Mouse (Mus musculus) adrenal gland, postnatal 10 days (tissue): ENCODE data around the gene Miga1. TPM values are rescaled to one million over a fixed set of nuclear protein-coding genes. Genes with fewer than 3 reads are reported as not detected.
A peak's percentile ranks its signal among the peaks of the same experiment; 100 is the strongest.

Experiments
- DNase-seq: peaks from one replicate; pipeline ENCODE4 v3.0.0; 2021; ENCODE audit warnings: mixed read lengths
- long read RNA-seq, 2 experiments: library from polyadenylated mRNA; stranded (forward); transcript quantifications; one replicate each; pipeline ENCODE4 v2.0.0; 2021
- total RNA-seq, 2 experiments: library from RNA; stranded (reverse); gene quantifications; 2 replicates each; pipeline ENCODE4 v1.2.3; 2021

Gene Miga1
- 10 to 100 TPM; 11.3 to 11.8 TPM for total RNA-seq
- long read RNA-seq, experiment 1, full-length matches to known transcripts = 4 of 5 reads
- long read RNA-seq, experiment 1, partial matches to known transcripts = 1 of 5 reads
- long read RNA-seq, experiment 1, other reads (novel, unspliced or antisense) = 0 of 5 reads
- long read RNA-seq, experiment 2, full-length matches to known transcripts = 5 of 8 reads
- long read RNA-seq, experiment 2, partial matches to known transcripts = 1 of 8 reads
- long read RNA-seq, experiment 2, other reads (novel, unspliced or antisense) = 2 of 8 reads

GRCm38 (mm10) chr3:152339862-152340557 lies at the start of gene Miga1:
TSS of gene Miga1 (minus strand) at chr3:152340407.
- DNase-seq = peak; percentile 79

- DNase-seq = no peak
Measured at GRCm38 (mm10) chr3:152384106-152384505, 43.9 kb upstream of the Miga1 start.

- DNase-seq = no peak
Measured at GRCm38 (mm10) chr3:152376063-152376462, 35.9 kb upstream of the Miga1 start.

- DNase-seq = no peak
Measured at GRCm38 (mm10) chr3:152364181-152364580, 24.0 kb upstream of the Miga1 start.

GRCm38 (mm10) chr3:152359151-152359550 lies 18.9 kb upstream of the Miga1 start:
- no peak for DNase-seq

- DNase-seq = no peak
Measured at GRCm38 (mm10) chr3:152356751-152357150, 16.5 kb upstream of the Miga1 start.

- DNase-seq = peak; percentile 38
Measured at GRCm38 (mm10) chr3:152355361-152355760, 15.2 kb upstream of the Miga1 start.

GRCm38 (mm10) chr3:152353434-152354177 lies 13.4 kb upstream of the Miga1 start:
- no peak for DNase-seq

GRCm38 (mm10) chr3:152352289-152352688 lies 12.1 kb upstream of the Miga1 start:
- no peak for DNase-seq

- DNase-seq = peak; percentile 7
Measured at GRCm38 (mm10) chr3:152350966-152351365, 10.8 kb upstream of the Miga1 start.

- DNase-seq = no peak
Measured at GRCm38 (mm10) chr3:152350431-152350830, 10.2 kb upstream of the Miga1 start.

- peak; percentile 47 for DNase-seq
Measured at GRCm38 (mm10) chr3:152348011-152348830, 8.0 kb upstream of the Miga1 start.

- DNase-seq = no peak
Measured at GRCm38 (mm10) chr3:152347227-152347626, 7.0 kb upstream of the Miga1 start.

GRCm38 (mm10) chr3:152346633-152347141 lies 6.5 kb upstream of the Miga1 start:
- DNase-seq = peak; percentile 68

- DNase-seq = peak; percentile 99
Measured at GRCm38 (mm10) chr3:152345732-152346632, 5.8 kb upstream of the Miga1 start, which contains the start of gene Usp33. TSS of gene Usp33 (plus strand) at chr3:152346478.

- no peak for DNase-seq
Measured at GRCm38 (mm10) chr3:152342961-152343517, 2.8 kb upstream of the Miga1 start.

GRCm38 (mm10) chr3:152336085-152336484 lies 4.1 kb downstream of the Miga1 start:
- DNase-seq = no peak

GRCm38 (mm10) chr3:152333641-152334040 lies 6.6 kb downstream of the Miga1 start:
- DNase-seq = no peak

GRCm38 (mm10) chr3:152332545-152333300 lies 7.5 kb downstream of the Miga1 start:
- DNase-seq = no peak

- DNase-seq = no peak
Measured at GRCm38 (mm10) chr3:152332104-152332503, 8.1 kb downstream of the Miga1 start.
